Mouse (Mus musculus): ENCODE measurements around the gene Akt3.

- TF ChIP-seq CTCF (IDR thresholded peaks at IDR 0.05; ENCODE audit: low read depth, low read length) (no peak), POLR2A (IDR thresholded peaks at IDR 0.05; ENCODE audit: borderline replicate concordance, low read depth, low read length) (no peak)
Measured at GRCm38 (mm10) chr1:176996630-176997201, 261.3 kb downstream of the Akt3 start.

All from bone marrow macrophage, adult 2 months (primary cell).